Mouse (Mus musculus) spleen, postnatal 14 days (tissue): ENCODE measurements at regions not wholly inside any gene's neighbourhood (a gene's known extent, or its start where the extent isn't known, plus 50 kb on each side); places are given as distances from the start of the nearest gene placed in this dataset.

Experiments
- DNase-seq, 2 experiments: peaks; one replicate each; pipeline ENCODE4 v3.0.0; 2021 to 2022; ENCODE audit warnings: low spot score in 2 of 2

DNA sequence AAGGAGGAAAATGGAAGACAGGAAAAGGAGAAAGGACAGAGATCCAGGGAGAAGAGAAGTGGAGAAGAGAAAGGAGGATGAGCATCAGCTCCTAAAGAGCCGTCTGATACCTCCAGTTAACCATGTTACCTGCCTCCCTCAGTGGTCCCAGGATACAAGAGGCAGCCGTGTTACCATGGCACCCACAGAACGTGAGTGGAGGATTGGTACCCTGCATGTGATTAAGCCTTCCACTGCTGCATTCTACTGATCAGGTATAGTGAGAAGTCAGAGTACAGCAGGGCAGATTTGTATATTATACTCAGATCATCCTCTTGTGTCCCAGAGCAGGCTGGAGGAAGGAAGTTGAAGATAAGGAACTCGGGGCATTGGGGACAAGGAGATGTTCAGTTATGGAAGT is 115.5 kb upstream of the Tas2r119 start:
- no peak for DNase-seq

DNA sequence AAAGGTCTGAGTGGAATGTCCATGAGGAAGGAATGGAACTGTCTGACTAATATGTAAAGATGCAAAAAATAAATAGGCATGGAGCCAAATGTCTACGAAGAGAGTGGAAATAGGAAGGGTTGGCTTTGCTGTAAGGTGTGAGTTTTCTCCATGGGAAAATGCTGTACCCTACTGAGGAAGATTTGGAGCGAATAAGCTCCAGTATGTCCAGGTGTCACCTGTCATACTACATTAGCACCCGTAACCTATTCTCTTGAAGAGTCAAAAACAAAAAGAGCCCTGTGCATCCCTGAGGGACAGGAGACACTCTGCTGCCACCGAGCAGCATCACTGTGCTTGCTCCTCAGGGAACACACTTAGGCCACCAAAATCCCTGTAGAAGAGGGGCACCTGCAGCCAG is 95.0 kb upstream of the Tas2r119 start:
- DNase-seq: no peak

DNA sequence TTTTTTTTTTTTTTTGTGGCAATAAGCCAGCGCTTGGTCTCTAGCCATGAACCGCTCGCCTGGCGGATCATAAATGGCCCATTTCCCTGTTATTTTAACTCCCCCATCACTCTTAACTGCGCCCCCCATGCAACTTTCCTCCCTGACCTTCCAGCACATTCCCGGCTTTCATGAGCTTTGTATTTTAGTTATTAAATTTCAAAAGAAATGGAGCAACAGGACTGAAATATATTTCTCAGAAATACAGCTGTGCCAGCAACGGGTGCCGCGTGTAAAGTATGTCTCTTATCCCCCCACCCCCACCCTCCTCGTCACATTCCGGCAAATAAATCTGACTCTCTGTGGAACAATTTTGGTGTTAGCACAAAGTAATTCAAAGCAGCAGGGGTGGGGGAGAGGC is 83.2 kb upstream of the Tas2r119 start:
- no peak for DNase-seq

DNA sequence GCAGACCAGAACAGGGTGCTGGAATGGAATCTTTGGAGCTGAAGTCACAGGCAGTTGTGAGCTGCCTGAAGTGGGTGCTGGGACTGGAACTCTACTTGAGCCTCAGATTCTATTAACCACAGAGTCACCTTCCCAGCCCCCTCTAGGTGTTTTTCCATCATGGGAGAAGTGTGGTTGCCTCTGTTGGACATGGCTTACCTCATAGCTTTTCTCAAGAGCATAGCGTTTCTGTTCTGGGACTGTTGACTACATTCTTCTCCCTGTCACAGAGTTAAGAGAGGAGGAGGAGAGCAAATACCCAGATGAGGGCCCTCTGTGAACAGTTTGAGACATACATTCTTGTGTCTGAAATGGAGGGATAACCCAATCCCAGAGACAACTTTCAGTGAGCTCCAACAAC is 81.5 kb upstream of the Tas2r119 start:
- DNase-seq: no peak

DNA sequence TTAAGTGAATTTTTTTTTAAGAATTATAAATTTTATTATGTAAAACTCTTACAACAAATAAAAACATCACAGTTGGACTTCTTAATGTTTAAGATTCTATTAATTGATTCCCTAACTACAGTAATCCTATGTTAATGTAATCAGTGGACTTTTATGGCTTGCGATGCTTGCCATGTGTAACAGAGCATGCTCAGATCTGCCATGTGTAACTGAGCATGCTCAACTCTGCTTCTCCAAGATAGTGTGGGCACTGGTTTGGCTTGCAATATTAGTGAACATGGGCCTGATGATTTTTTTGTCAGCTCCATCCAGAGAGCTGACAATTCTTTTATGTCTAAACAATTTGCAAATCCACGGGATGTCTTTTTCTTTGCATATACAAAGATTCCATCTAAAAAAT is 66.4 kb upstream of the Tas2r119 start:
- no peak for DNase-seq
